Mouse (Mus musculus): ENCODE results near the gene Speg. TPM values are rescaled to one million over a fixed set of nuclear protein-coding genes. Genes with fewer than 3 reads are reported as not detected.

Gene Speg
- polyA plus RNA-seq, 1 experiment from 2014 or later: 32.9 TPM

DNA sequence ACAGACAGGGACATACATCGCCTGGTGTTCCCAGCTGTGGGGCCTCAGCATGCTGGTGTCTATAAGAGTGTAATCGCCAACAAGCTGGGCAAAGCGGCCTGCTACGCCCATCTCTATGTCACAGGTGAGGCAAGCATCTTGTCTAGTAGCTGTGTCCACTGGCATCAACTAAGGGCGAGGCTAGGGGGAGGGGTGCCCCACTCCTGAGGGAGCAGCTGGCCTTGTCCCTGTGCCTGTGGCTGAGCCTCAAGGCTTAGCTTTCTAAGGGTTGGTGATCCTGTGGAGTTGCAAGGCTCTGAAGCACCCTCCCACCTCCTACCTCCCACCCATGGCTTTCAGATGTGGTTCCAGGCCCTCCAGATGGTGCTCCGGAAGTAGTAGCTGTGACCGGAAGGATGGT, 34.9 kb downstream of the Speg start:
- Histone ChIP-seq H3K9ac (ENCODE audit: low read length) (no peak overlapping the region), H3K27ac (replicated peaks; ENCODE audit: low read depth, low read length) (no peak overlapping the region), H3K27me3 (ENCODE audit: control insufficient read depth, insufficient read depth, low read length) (no peaks in the 10 kb centered on the region), H3K36me3 (ENCODE audit: control insufficient read depth, insufficient read depth, low read length) (peaks cover 2% of the 10 kb centered on the region; the same call in 1 of the 2 replicates), H3K4me3 (ENCODE audit: low read depth, low read length) (no peak overlapping the region), H3K4me1 (ENCODE audit: control insufficient read depth, insufficient read depth, low read length) (no peaks in the 10 kb centered on the region), H3K4me2 (ENCODE audit: low read depth, severe bottlenecking) (no peak overlapping the region), H3K9me3 (ENCODE audit: control insufficient read depth, low read length) (no peaks in the 10 kb centered on the region)
- WGBS: 93% methylated on average over 7 of the region's 7 CpGs
- DNase-seq (ENCODE audit: low spot score) (no peak), ATAC-seq (ENCODE audit: insufficient number of reproducible peaks, low FRiP score, low TSS enrichment, low read depth) (no peak)

DNA sequence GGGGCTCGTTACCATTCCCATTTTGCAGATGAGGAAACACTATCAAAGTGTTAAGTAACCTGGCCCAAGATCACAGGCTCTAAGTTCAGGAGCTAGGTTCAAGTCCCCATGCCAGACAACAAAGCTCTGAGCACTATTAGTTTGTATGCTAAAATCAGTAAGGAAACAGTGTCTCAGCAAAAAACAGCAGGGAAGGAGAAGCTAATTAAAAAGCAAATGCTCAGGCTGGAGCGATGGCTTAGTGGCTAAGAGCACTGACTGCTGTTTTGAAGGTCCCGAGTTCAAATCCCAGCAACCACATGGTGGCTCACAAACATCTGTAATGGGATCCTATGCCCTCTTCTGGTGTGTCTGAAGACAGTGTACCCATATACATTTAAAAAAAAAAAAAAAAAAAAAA, 37.1 kb downstream of the Speg start:
- Histone ChIP-seq H3K4me1 (ENCODE audit: control insufficient read depth, insufficient read depth, low read length) (no peaks in the 10 kb centered on the region), H3K27ac (replicated peaks; ENCODE audit: low read depth, low read length) (no peak overlapping the region), H3K36me3 (ENCODE audit: control insufficient read depth, insufficient read depth, low read length) (peaks cover 2% of the 10 kb centered on the region; the same call in 1 of the 2 replicates), H3K9me3 (ENCODE audit: control insufficient read depth, low read length) (no peaks in the 10 kb centered on the region), H3K9ac (ENCODE audit: low read length) (no peak overlapping the region), H3K4me2 (ENCODE audit: low read depth, severe bottlenecking) (no peak overlapping the region), H3K4me3 (ENCODE audit: low read depth, low read length) (no peak overlapping the region), H3K27me3 (ENCODE audit: control insufficient read depth, insufficient read depth, low read length) (no peaks in the 10 kb centered on the region)
- WGBS: 83% methylated on average over 3 of the region's 3 CpGs
- no peak for ATAC-seq (ENCODE audit: insufficient number of reproducible peaks, low FRiP score, low TSS enrichment, low read depth)
- DNase-seq (ENCODE audit: low spot score): no peak

DNA sequence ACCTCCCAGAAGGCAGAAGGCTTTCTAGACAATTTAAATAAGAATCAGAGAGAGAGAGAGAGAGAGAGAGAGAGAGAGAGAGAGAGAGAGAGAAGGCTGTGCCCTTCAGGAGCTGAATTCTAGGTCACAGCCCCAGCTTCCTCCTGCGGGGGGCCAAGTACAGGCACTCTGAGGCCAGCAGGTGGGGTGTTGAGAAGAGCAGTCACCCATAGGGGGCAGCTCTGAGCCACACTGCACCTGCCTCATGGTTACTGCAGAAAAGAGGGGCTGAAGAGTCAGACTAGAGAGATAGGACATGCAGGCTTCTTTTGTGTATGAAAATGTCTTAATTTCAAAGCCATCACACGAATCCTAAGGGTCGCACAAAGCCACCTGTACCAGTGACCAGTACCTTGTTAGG, 38.7 kb downstream of the Speg start:
- no peak overlapping the region for H3K4me3 ChIP-seq (ENCODE audit: low read depth, low read length)
- peak; percentile 58 for DNase-seq (ENCODE audit: low spot score)
- ATAC-seq (ENCODE audit: insufficient number of reproducible peaks, low FRiP score, low TSS enrichment, low read depth): no peak
- H3K9me3 ChIP-seq (ENCODE audit: control insufficient read depth, low read length): no peaks in the 10 kb centered on the region
- 66% methylated on average over 3 of the region's 3 CpGs for WGBS
- H3K4me1 ChIP-seq (ENCODE audit: control insufficient read depth, insufficient read depth, low read length): no peaks in the 10 kb centered on the region
- no peak overlapping the region for H3K9ac ChIP-seq (ENCODE audit: low read length)
- H3K27me3 ChIP-seq (ENCODE audit: control insufficient read depth, insufficient read depth, low read length): no peaks in the 10 kb centered on the region
- H3K27ac ChIP-seq (replicated peaks; ENCODE audit: low read depth, low read length): no peak overlapping the region
- H3K4me2 ChIP-seq (ENCODE audit: low read depth, severe bottlenecking): no peak overlapping the region
- peaks cover 2% of the 10 kb centered on the region; the same call in 1 of the 2 replicates for H3K36me3 ChIP-seq (ENCODE audit: control insufficient read depth, insufficient read depth, low read length)

DNA sequence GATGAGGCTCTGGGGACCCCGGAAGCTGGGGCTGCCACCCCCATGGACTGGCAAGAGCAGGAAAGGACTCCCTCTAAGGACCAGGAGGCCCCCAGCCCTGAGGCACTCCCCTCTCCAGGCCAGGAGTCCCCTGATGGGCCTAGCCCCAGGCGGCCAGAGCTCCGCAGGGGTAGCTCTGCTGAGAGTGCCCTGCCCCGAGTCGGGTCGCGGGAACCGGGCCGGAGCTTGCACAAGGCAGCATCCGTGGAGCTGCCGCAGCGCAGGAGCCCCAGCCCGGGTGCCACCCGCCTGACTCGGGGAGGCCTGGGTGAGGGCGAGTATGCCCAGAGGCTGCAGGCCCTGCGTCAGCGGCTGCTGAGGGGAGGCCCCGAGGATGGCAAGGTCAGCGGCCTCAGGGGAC, 46.7 kb downstream of the Speg start:
- Histone ChIP-seq H3K9ac (ENCODE audit: low read length) (peak overlapping the region; percentile 37), H3K9me3 (ENCODE audit: control insufficient read depth, low read length) (no peaks in the 10 kb centered on the region), H3K4me2 (ENCODE audit: low read depth, severe bottlenecking) (peak overlapping the region; percentile 55; the same call in 1 of the 2 replicates), H3K4me3 (ENCODE audit: low read depth, low read length) (peak overlapping the region; percentile 12), H3K36me3 (ENCODE audit: control insufficient read depth, insufficient read depth, low read length) (no peaks in the 10 kb centered on the region), H3K4me1 (ENCODE audit: control insufficient read depth, insufficient read depth, low read length) (peaks cover 26% of the 10 kb centered on the region), H3K27me3 (ENCODE audit: control insufficient read depth, insufficient read depth, low read length) (peaks cover 36% of the 10 kb centered on the region), H3K27ac (replicated peaks; ENCODE audit: low read depth, low read length) (no peak overlapping the region)
- DNase-seq (ENCODE audit: low spot score) (peak; percentile 40), ATAC-seq (ENCODE audit: insufficient number of reproducible peaks, low FRiP score, low TSS enrichment, low read depth) (peak; percentile 22; the same call in 1 of the 2 replicates)
- 6% methylated on average over 16 of the region's 20 CpGs for WGBS

DNA sequence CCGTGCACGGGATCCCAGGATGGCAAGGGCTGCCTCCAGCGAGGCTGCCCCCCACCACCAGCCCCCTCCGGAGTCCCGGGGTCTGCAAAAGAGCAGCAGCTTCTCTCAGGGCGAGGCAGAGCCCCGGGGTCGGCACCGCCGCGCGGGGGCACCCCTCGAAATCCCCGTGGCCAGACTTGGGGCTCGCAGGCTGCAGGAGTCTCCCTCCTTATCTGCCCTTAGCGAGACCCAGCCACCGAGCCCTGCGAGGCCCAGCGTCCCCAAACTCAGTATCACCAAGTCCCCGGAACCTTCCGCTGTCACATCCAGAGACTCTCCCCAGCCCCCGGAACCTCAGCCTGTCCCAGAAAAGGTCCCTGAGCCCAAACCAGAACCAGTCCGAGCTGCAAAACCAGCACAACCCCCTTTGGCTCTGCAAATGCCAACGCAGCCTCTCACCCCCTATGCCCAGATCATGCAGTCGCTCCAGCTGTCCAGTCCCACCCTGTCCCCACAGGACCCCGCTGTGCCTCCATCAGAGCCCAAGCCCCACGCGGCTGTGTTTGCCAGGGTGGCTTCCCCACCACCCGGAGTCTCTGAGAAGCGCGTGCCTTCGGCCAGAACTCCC, 47.2 kb downstream of the Speg start:
- ATAC-seq (ENCODE audit: insufficient number of reproducible peaks, low FRiP score, low TSS enrichment, low read depth): no peak
- WGBS: 5% methylated on average over 32 of the region's 32 CpGs
- Histone ChIP-seq H3K27me3 (ENCODE audit: control insufficient read depth, insufficient read depth, low read length) (peaks cover 36% of the 10 kb centered on the region), H3K4me3 (ENCODE audit: low read depth, low read length) (peak overlapping the region; percentile 28), H3K9ac (ENCODE audit: low read length) (peak overlapping the region; percentile 49), H3K4me2 (ENCODE audit: low read depth, severe bottlenecking) (peak overlapping the region; percentile 55), H3K27ac (replicated peaks; ENCODE audit: low read depth, low read length) (no peak overlapping the region), H3K4me1 (ENCODE audit: control insufficient read depth, insufficient read depth, low read length) (peaks cover 26% of the 10 kb centered on the region), H3K9me3 (ENCODE audit: control insufficient read depth, low read length) (no peaks in the 10 kb centered on the region), H3K36me3 (ENCODE audit: control insufficient read depth, insufficient read depth, low read length) (no peaks in the 10 kb centered on the region)
- no peak for DNase-seq (ENCODE audit: low spot score)

DNA sequence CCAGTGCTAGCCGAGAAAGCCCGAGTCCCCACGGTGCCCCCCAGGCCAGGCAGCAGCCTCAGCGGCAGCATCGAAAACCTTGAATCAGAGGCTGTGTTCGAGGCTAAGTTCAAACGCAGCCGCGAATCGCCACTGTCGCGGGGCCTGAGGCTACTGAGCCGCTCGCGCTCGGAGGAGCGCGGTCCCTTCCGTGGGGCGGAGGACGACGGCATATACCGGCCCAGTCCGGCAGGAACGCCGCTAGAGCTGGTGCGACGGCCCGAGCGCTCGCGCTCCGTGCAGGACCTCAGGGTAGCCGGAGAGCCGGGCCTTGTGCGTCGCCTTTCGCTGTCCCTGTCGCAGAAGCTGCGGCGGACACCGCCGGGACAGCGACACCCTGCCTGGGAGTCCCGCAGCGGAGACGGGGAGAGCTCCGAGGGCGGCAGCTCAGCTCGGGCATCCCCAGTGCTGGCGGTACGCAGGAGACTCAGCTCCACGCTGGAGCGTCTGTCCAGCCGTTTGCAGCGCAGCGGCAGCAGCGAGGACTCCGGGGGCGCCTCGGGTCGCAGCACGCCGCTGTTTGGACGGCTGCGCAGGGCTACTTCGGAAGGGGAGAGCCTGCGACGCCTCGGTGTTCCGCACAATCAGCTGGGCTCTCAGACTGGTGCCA, 47.9 kb downstream of the Speg start:
- no peak overlapping the region for H3K27ac ChIP-seq (replicated peaks; ENCODE audit: low read depth, low read length)
- H3K4me2 ChIP-seq (ENCODE audit: low read depth, severe bottlenecking): peak overlapping the region; percentile 55
- no peaks in the 10 kb centered on the region for H3K9me3 ChIP-seq (ENCODE audit: control insufficient read depth, low read length)
- peak; percentile 69 for DNase-seq (ENCODE audit: low spot score)
- H3K4me1 ChIP-seq (ENCODE audit: control insufficient read depth, insufficient read depth, low read length): peaks cover 26% of the 10 kb centered on the region
- H3K9ac ChIP-seq (ENCODE audit: low read length): peak overlapping the region; percentile 49
- H3K4me3 ChIP-seq (ENCODE audit: low read depth, low read length): peak overlapping the region; percentile 28
- no peak for ATAC-seq (ENCODE audit: insufficient number of reproducible peaks, low FRiP score, low TSS enrichment, low read depth)
- H3K36me3 ChIP-seq (ENCODE audit: control insufficient read depth, insufficient read depth, low read length): no peaks in the 10 kb centered on the region
- 1% methylated on average over 69 of the region's 71 CpGs for WGBS
- H3K27me3 ChIP-seq (ENCODE audit: control insufficient read depth, insufficient read depth, low read length): peaks cover 36% of the 10 kb centered on the region

DNA sequence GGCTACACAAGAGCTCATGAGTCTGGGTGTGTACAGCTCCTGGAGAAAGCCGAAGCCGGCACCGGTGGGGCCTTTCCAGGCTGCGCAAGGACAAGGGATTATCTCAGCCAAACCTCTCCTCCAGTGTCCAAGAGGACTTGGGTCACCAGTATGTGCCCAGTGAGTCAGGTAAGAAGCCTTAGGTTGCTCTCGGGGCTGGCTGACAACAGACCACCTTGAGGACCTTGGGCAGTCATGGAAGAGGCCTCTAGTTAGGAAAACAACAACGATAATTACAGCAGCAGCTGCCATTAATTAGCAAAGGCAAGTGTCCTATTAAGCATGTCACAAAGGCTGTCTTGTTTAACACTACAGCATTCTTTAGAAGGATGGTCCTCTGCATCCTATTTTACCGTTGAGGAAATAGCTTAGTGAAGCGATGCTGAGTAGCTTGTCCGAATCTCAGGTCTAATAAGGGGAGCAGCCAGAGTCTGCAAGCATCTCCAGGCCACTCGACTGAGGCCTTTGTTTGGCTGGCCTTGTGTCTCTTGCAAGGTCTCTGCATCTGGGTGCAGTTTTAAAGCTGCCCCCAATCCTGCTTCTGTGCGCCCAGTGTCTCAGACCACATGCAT, 48.8 kb downstream of the Speg start:
- peak overlapping the region; percentile 55; the same call in 1 of the 2 replicates for H3K4me2 ChIP-seq (ENCODE audit: low read depth, severe bottlenecking)
- WGBS: 56% methylated on average over 11 of the region's 11 CpGs
- H3K27ac ChIP-seq (replicated peaks; ENCODE audit: low read depth, low read length): no peak overlapping the region
- ATAC-seq (ENCODE audit: insufficient number of reproducible peaks, low FRiP score, low TSS enrichment, low read depth) (no peak), DNase-seq (ENCODE audit: low spot score) (no peak)
- peaks cover 36% of the 10 kb centered on the region for H3K27me3 ChIP-seq (ENCODE audit: control insufficient read depth, insufficient read depth, low read length)
- no peak overlapping the region for H3K4me3 ChIP-seq (ENCODE audit: low read depth, low read length)
- no peaks in the 10 kb centered on the region for H3K36me3 ChIP-seq (ENCODE audit: control insufficient read depth, insufficient read depth, low read length)
- no peaks in the 10 kb centered on the region for H3K9me3 ChIP-seq (ENCODE audit: control insufficient read depth, low read length)
- no peak overlapping the region for H3K9ac ChIP-seq (ENCODE audit: low read length)
- H3K4me1 ChIP-seq (ENCODE audit: control insufficient read depth, insufficient read depth, low read length): peaks cover 26% of the 10 kb centered on the region

DNA sequence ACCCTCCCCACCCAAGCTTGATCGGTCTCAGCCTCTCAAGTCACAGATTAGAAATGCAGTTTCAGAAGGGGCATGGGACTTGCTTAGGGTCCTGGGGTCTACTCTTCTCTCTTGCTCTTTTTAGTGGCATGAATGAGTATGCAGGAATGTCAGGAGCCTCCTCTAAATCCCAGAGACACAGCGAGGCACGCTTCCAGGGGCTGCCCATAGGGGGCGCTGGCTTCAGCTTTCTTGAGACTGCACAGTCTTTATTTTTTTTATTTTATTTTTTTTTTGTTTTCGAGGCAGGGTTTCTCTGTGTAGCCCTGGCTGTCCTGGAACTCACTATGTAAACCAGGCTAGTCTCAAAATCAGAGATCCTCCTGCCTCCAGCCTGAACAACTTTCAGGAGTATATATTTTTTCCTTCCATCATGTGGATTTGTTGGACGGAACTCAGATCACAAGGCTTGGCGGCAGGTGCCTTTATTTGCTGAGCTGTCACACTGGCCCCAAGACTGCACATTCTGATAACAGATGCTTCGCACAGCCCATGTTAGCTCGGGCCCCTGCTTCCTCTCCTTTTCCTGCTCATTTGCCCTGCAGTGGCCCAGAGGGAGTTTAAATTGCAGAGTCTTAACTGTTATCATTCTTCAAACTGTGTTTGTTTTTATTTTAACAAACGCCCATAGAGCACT, 50.8 kb downstream of the Speg start:
- 40% methylated on average over 10 of the region's 10 CpGs for WGBS
- Histone ChIP-seq H3K4me3 (ENCODE audit: low read depth, low read length) (no peak overlapping the region), H3K4me2 (ENCODE audit: low read depth, severe bottlenecking) (no peak overlapping the region), H3K4me1 (ENCODE audit: control insufficient read depth, insufficient read depth, low read length) (peaks cover 33% of the 10 kb centered on the region), H3K36me3 (ENCODE audit: control insufficient read depth, insufficient read depth, low read length) (no peaks in the 10 kb centered on the region), H3K27me3 (ENCODE audit: control insufficient read depth, insufficient read depth, low read length) (peaks cover 32% of the 10 kb centered on the region), H3K9ac (ENCODE audit: low read length) (no peak overlapping the region), H3K9me3 (ENCODE audit: control insufficient read depth, low read length) (no peaks in the 10 kb centered on the region), H3K27ac (replicated peaks; ENCODE audit: low read depth, low read length) (no peak overlapping the region)
- no peak for ATAC-seq (ENCODE audit: insufficient number of reproducible peaks, low FRiP score, low TSS enrichment, low read depth)
- peak; percentile 89 for DNase-seq (ENCODE audit: low spot score)

Data from limb, embryonic 11.5 days (tissue).